Mouse (Mus musculus) stomach, postnatal 0 days (tissue): ENCODE measurements around the gene Olfr790.

Source experiments
- CTCF ChIP-seq: IDR thresholded peaks from 2 replicates; pipeline ENCODE4 v1.5.1; 2016; ENCODE audit warnings: antibody characterized with exemption, low read depth, mild to moderate bottlenecking, moderate library complexity
- EP300 ChIP-seq: optimal IDR thresholded peaks from 2 replicates; pipeline ENCODE3; 2016; ENCODE audit warnings: antibody characterized with exemption

DNA sequence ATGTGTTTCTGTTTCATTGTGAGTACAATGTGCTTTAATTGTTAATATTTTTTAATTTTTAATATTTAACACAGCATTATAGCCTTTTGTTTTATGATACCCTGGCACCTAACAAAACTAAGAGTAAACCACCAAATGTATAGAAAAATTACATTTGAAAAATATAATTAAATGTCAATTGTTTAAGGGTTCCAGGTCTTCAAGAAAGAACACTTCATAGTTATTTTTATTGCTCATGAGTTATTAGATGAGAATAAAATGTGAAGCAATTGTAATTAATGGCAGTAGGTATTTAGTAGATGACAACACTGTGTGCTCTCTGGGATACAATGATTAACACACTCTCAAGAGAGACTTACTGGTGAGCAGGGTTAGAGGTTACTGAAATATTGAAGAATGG is 27.6 kb upstream of the Olfr790 start, which contains the start of gene Olfr788:
- TF ChIP-seq CTCF (no peak), EP300 (no peak)
